Mouse (Mus musculus): ENCODE results near the gene Ak2.
A peak's percentile ranks its signal among the peaks of the same experiment; 100 is the strongest.

Gene Ak2

GRCm38 (mm10) chr4:128991500-128992008 lies at the start of gene Ak2:
Ak2 (plus strand) TSS chr4:128991958.
- no peak for DNase-seq

DNA sequence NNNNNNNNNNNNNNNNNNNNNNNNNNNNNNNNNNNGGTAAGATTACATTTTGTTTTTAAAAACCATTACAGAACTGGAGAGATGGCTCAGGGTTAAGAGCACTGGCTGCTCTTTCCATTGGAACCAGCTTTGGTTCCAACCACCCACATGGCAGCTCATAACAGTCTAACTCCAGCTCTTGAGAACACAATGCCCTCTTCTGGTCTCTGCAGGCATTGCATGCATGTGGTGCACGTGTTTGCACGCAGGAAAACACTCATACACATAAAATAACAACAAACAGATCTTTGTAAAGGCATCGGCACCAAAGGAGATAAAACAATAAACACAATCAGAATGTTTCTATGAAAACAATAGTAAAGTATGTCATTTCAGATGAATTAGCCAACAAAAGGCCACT lies 49.4 kb upstream of the Ak2 start:
- no peak for DNase-seq

DNA sequence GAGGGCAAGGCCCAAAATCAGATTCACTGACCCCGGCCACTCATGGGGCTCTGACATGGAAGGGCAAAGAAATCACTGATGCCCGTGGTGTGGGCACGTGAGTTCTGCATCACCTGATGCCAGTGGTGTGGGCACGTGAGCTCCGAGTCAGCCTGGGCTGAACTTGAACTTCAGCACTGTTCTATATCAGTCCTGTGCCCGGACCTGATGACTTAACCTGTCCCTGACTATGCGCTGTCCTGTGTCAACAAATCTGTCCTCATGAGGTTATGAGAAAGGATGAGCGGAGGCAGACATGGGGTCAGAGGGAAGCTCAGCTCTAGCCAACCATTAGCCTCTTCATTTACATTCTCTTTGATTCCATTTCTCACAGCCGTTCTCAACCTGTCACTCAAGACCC lies 45.0 kb upstream of the Ak2 start:
- DNase-seq: no peak

GRCm38 (mm10) chr4:128947326-128947933 lies 44.3 kb upstream of the Ak2 start:
- no peak for DNase-seq

DNA sequence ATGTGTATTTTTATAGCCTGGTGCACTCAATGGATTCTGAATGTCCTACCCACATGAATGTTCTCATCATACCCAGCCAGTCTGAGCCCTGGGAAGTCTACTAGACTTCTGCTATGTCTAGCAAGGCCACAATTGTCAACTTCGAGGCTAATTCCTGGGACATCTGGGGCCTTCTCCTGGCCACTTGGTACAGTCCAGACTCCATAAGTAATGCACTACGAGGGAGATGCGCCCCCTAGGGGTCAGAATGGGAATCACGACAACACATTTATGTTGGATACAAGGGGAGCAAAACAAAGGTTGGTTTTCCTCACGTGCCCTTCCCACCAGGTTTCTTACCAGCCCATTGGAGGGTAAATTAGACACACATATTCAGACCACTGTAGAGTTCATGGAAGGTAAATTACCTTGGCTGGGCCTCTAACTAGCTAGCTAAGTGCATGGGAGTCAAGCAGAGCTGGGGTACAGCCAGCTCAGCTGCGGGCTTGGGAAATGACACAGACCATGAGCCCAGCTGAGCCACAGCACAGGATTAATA lies 43.6 kb upstream of the Ak2 start:
- DNase-seq: no peak

DNA sequence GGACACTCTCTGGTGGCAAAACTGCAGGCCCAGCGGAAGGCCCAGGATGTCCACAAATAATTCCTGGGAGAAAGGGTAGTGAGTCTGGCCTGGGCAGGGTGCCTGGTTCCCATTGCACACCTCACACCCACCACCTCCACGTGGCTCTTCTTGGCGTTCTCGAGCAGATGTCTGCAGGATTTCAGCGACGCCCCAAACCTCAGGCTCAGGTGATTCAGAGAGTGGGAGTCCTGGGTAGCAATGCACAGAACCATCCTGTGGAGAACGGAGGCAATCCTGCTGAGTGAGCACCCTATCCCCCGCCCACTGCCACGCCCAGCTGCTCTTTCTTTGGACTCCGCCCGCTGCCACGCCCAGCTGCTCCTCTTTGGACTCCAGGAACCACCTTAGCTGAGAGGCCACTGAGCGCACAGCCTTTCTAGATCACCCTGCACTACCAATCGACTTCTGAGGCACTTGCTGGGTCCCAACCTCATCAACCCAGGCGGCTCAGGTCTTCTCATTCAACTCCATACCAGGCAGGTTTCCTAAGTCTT lies 42.2 kb upstream of the Ak2 start:
- peak; percentile 26 for DNase-seq

DNA sequence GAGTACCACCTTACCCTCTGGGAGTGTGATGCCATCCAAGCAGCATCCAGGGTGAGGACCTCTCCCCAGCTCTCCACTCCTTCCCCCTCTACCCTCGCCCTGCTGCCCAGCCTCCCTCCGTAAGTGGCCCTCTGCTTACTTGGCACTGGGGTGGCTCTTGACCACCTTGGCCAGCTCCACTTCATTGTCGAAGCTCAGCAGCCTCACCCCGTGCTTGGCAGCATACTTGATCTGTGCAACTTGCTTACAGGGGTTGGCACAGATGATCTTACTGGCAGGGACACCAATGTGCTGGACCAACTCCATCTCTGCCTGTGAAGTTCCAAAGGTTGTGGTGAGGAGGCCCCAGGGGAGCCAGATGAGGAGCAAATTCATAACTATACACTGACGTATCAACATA lies 41.3 kb upstream of the Ak2 start:
- no peak for DNase-seq

DNA sequence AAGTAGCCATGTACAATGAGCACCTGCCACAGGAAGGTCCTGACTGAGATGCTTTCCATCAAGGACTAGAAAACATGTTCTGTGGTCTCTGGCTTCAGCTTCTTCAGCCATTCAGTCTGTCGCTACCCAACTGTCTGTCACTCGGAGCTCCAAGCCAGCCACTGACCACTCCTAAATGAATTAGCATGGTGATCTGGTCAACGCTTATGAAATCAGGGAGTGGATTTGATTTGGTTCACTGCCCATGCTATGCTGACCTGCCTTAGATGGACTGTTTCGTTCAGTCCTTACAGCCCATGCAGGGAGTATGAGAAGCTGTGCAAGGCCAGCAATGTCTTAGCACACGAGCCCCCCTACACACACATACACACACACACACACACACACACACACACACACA lies 37.9 kb upstream of the Ak2 start:
- no peak for DNase-seq

DNA sequence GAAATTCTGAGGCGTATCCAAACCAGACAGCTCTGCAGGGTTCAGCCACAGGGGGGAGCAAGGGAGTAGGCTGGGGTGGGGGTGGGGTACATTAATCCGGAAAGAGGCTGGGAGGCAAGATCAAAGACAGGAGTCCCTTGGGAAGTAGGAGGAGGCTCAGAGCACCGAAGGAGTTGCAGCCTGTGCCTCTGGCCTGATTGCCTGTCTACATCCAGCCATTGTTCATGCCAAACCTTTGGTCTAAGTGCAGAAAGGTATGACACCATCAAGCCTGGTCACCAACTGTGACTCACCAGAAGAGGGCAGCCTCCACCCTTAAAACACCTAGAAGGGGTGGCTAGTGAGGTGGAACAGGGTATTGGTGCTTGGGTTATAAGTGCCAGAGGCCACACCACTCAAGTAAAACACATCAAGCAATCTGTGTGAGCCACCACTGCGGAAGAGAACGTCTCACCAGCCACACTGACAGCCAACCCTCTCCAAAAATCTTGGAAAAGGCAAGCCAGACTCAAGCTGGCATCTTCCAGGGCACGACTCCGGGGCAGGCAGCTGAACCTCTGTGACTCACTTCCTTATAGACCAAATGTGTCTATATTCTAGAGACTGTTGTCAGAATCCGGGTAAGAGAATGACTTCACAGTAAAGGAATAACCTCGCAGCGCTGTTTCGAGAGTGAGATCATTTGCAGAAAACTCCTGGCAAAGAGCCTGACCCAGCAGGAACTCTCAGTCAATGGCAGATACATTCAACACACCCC lies 34.4 kb upstream of the Ak2 start:
- DNase-seq: no peak

- DNase-seq: no peak
Observed at GRCm38 (mm10) chr4:128958156-128958555, 33.6 kb upstream of the Ak2 start.

DNA sequence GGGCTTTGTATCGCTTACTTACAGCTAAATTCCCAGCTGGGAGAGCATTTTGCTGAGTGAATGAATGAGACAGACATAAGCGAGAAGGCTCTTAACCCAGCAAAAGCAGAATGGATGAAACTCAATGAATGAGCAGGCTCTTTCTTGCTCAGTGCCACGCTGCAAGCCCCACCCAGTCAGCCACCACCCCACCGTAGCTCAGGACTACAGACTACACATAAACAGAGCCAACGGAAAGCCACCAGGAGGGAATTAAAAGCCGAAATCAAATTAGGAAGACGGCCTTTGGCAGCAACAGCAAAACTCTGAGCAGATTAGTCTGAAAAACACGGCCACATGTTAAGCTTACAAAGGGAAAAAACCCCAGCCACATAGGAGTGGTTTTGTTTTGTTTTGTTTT lies 32.9 kb upstream of the Ak2 start:
- no peak for DNase-seq

GRCm38 (mm10) chr4:128959676-128960075 lies 32.1 kb upstream of the Ak2 start:
- DNase-seq: no peak

DNA sequence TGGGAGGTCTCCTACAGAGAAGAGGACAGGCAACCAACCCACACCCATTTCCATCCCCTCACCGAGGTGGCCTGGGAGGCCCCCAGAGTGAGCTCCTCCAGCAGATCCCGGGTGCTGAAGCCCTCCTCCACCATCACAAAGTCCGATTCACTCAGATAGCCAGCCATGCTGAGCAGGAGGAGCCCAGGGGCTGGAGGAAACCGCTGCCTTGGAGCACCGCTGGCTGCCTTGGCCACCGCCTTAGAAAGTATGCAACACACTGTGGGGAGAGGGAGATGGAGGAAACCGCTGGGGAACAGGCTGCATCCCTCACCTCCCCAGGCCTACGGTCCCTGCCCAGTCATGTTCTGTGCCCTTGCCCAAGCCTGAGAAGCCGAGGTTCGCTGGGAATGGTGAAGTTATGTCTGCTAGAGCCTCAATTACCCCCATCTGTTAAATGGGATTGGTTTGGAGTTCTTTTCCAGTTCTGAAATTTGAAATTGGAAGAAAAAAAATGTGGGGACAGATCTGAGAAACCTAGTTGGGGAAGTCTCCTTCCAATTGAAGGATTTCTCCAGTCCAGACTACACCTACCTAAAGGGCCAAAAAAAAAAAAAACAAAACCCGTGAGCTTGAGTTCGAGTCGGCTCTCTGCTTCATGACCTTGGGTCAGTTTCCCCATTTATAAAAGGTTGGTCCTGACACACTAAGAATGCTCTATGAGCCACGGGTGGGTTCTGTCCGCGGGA lies 30.3 kb upstream of the Ak2 start:
- DNase-seq: no peak

- DNase-seq: peak; percentile 91
Observed at GRCm38 (mm10) chr4:128962029-128962925, 29.5 kb upstream of the Ak2 start, which contains the start of gene Azin2. Azin2 (minus strand) TSS chr4:128962442.

- no peak for DNase-seq
Observed at GRCm38 (mm10) chr4:128962926-128963290, 28.9 kb upstream of the Ak2 start.

- DNase-seq: no peak
Observed at GRCm38 (mm10) chr4:128966751-128967150, 25.0 kb upstream of the Ak2 start.

GRCm38 (mm10) chr4:128969081-128969480 lies 22.7 kb upstream of the Ak2 start:
- no peak for DNase-seq

DNA sequence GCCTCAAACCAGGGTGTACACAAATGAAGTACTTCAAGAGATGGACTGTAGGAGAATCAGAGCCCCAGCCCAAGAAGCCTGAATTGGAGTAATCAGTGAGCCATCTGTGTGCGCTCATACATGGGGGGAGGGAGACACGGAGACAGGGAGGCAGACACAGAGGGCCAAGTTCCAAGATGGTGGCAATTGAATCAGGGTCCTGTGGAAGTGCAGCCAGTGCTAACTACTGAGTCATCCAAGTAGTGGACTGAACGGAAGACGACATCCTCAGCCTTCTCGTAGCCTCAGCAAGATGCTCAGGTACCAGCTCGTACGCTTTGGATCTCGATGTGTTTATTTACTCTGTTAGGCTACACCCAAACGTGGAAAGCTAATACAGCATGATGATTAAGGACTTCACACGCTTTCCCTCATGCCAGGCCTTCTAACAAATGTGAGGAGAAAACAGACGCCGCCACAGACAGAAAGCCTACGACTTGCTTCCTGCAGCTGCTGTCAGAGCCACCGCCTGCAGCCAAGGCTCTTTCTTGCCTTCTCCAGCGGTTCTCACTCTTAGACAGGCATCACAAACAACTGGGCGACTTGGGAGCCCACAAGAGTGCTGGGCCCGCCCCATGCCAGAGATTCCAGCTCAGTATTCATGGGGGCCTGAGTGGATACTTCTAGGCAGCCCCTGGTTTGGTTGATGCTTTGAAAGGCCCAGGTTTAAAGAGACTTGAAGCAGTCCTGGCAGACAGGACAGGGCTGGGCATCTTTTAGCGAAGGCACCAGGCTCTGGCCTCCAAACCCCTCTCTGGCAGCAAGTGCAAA lies 21.9 kb upstream of the Ak2 start:
- DNase-seq: no peak

- no peak for DNase-seq
Observed at GRCm38 (mm10) chr4:128970417-128970807, 21.3 kb upstream of the Ak2 start.

GRCm38 (mm10) chr4:128971065-128971694 lies 20.6 kb upstream of the Ak2 start:
- DNase-seq: no peak

DNA sequence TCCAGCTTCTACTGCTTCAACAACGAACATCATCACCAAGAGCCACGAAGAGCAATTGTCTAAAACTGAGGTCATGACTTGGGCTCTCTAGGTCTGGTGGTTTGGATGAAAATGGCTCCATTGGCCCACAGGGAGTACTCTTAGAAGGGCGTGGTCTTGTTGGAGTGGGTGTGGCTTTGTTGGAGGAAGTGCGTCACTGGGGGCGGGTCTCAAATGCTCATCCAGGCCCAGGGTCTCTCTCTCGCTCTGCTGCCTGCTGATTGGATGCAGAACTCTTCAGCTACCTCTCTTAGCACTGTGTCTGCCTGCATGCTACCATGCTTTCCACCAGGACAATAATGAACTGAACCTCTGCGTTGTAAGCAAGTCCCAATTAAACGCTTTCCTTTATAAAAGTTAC lies 17.1 kb upstream of the Ak2 start:
- DNase-seq: no peak
